Mouse (Mus musculus) ES-E14 (cell line): ENCODE results near the gene Pcolce. TPM values are rescaled to one million over a fixed set of nuclear protein-coding genes. Genes with fewer than 3 reads are reported as not detected.

Experiments used
- DNase-seq: peaks from one replicate; pipeline ENCODE4 v3.0.0-alpha.2; 2013; ENCODE audit warnings: low read depth, low spot score
- H3K27ac ChIP-seq: 2 replicates; pipeline ENCODE4 v1.5.1; 2012; ENCODE audit warnings: low read depth, mild to moderate bottlenecking, low read length, moderate library complexity, mixed read lengths; ENCODE audit not compliant: poor library complexity, insufficient read depth, severe bottlenecking
- H3K36me3 ChIP-seq: 2 replicates; pipeline ENCODE4 v1.6.1; 2012; ENCODE audit warnings: mild to moderate bottlenecking, low read length, moderate library complexity, mixed read lengths; ENCODE audit not compliant: control insufficient read depth, poor library complexity, insufficient read depth, severe bottlenecking
- H3K4me1 ChIP-seq, 2 experiments: fragments of 150-350 bp in 1 of 2; sonication (generic) in 1 of 2; 2 replicates each; pipeline ENCODE4 v1.6.1; 2012; ENCODE audit warnings: low read length in 2 of 2, mild to moderate bottlenecking in 1 of 2, mixed read lengths in 1 of 2; ENCODE audit not compliant: control insufficient read depth in 2 of 2, insufficient read depth in 2 of 2, poor library complexity in 1 of 2
- H3K4me3 ChIP-seq, 2 experiments: fragments of 150-350 bp in 1 of 2; sonication (generic) in 1 of 2; 2 replicates each; pipeline ENCODE4 v1.5.1; 2012; ENCODE audit warnings: low read length in 2 of 2, low read depth in 1 of 2, mild to moderate bottlenecking in 1 of 2, mixed read lengths in 1 of 2; ENCODE audit not compliant: insufficient read depth in 1 of 2, poor library complexity in 1 of 2, severe bottlenecking in 1 of 2
- H3K9ac ChIP-seq: 2 replicates; pipeline ENCODE4 v1.6.1; 2012; ENCODE audit warnings: low read depth, mild to moderate bottlenecking, low read length, mixed read lengths; ENCODE audit not compliant: poor library complexity, insufficient read depth, severe bottlenecking
- H3K9me3 ChIP-seq: fragments of 150-350 bp; sonication (generic); 2 replicates; pipeline ENCODE4 v1.6.1; 2012; ENCODE audit warnings: low read depth, mild to moderate bottlenecking, low read length; ENCODE audit not compliant: control insufficient read depth, insufficient read depth
- CHD2 ChIP-seq: IDR thresholded peaks from 2 replicates; pipeline ENCODE4 v1.6.1; 2014; ENCODE audit warnings: mild to moderate bottlenecking, low read depth, low read length, inconsistent platforms
- HCFC1 ChIP-seq: IDR thresholded peaks from 2 replicates; pipeline ENCODE4 v1.6.1; 2012; ENCODE audit warnings: low read length, inconsistent platforms, borderline replicate concordance; ENCODE audit not compliant: insufficient read depth
- MAFK ChIP-seq: IDR thresholded peaks from 2 replicates; pipeline ENCODE4 v1.6.1; 2014; ENCODE audit warnings: mild to moderate bottlenecking, low read depth, low read length, inconsistent platforms; ENCODE audit not compliant: insufficient read depth
- ZC3H11A ChIP-seq: IDR thresholded peaks from 2 replicates; pipeline ENCODE4 v1.6.1; 2012; ENCODE audit warnings: low read depth, mild to moderate bottlenecking, inconsistent platforms, low read length, borderline replicate concordance
- ZNF384 ChIP-seq: IDR thresholded peaks from 2 replicates; pipeline ENCODE4 v1.6.1; 2012; ENCODE audit warnings: low read depth, low read length, inconsistent platforms
- in situ Hi-C, 2 experiments: fragments of 600-800 bp; cut with MboI; formaldehyde crosslinking; loops; one replicate each; pipeline ENCODE4 v1.15.1; 2025; ENCODE audit warnings: low sequenced_read_pairs in 2 of 2, inconsistent platforms in 1 of 2; ENCODE audit not compliant: unreplicated experiment in 2 of 2
- total RNA-seq: library from RNA; depleted of rRNA; stranded (reverse); fragments of 300-350 nt; gene quantifications from 2 replicates; pipeline ENCODE4 v1.2.3, GENCODE M21; 2012

The Pcolce gene
- total RNA-seq, 1 experiment = 134 TPM

GRCm38 (mm10) chr5:137609292-137609691 is 4.3 kb downstream of the Pcolce start:
- H3K4me3 ChIP-seq = peak overlapping the region; percentile 65 to 70; a peak in 2 of 4 replicates
- H3K36me3 ChIP-seq = peaks cover 20% of the 10 kb centered on the region
- no peak for DNase-seq
- H3K27ac ChIP-seq = peak overlapping the region; percentile 10; the same call in 1 of the 2 replicates
- peaks cover 4 to 53% of the 10 kb centered on the region in 2 experiments; a peak in 3 of 4 replicates for H3K4me1 ChIP-seq
- H3K9me3 ChIP-seq = no peaks in the 10 kb centered on the region
- peak overlapping the region; percentile 78; the same call in 1 of the 2 replicates for H3K9ac ChIP-seq
- in situ Hi-C loops = no loop called here
- no peak for TF ChIP-seq CHD2
- TF ChIP-seq HCFC1 = no peak
- TF ChIP-seq ZNF384 = no peak

GRCm38 (mm10) chr5:137608654-137609190 is 4.9 kb downstream of the Pcolce start:
- TF ChIP-seq MAFK (no peak), ZC3H11A (no peak), ZNF384 (no peak), HCFC1 (no peak)
- in situ Hi-C loops = no loop called here
- peaks cover 20% of the 10 kb centered on the region for H3K36me3 ChIP-seq
- H3K9me3 ChIP-seq = no peaks in the 10 kb centered on the region
- H3K4me1 ChIP-seq = peaks cover 4 to 47% of the 10 kb centered on the region in 2 experiments; a peak in 3 of 4 replicates
- peak overlapping the region; percentile 65 to 70 for H3K4me3 ChIP-seq
- peak overlapping the region; percentile 78 for H3K9ac ChIP-seq
- DNase-seq = no peak
- H3K27ac ChIP-seq = peak overlapping the region; percentile 62

GRCm38 (mm10) chr5:137607860-137608653 is 5.5 kb downstream of the Pcolce start:
- H3K27ac ChIP-seq = peak overlapping the region; percentile 62
- TF ChIP-seq HCFC1 = no peak
- TF ChIP-seq ZNF384 = no peak
- no peak for TF ChIP-seq MAFK
- no peak for TF ChIP-seq ZC3H11A
- no peak for TF ChIP-seq CHD2
- peaks cover 4 to 41% of the 10 kb centered on the region in 2 experiments; a peak in 3 of 4 replicates for H3K4me1 ChIP-seq
- H3K9me3 ChIP-seq = no peaks in the 10 kb centered on the region
- peaks cover 20% of the 10 kb centered on the region for H3K36me3 ChIP-seq
- peak overlapping the region; percentile 65 to 70 for H3K4me3 ChIP-seq
- no peak for DNase-seq
- in situ Hi-C loops = no loop called here
- H3K9ac ChIP-seq = peak overlapping the region; percentile 78

- Histone ChIP-seq H3K9me3 (no peaks in the 10 kb centered on the region), H3K4me1 (peaks cover 0 to 12% of the 10 kb centered on the region in 2 experiments; a peak in 2 of 4 replicates), H3K9ac (peak overlapping the region; percentile 69; the same call in 1 of the 2 replicates), H3K36me3 (peaks cover 16% of the 10 kb centered on the region), H3K27ac (peak overlapping the region; percentile 33; the same call in 1 of the 2 replicates), H3K4me3 (peak overlapping the region; percentile 60 to 99)
- no peak for DNase-seq
- TF ChIP-seq ZNF384 (peak; percentile 88), CHD2 (no peak)
- in situ Hi-C loops = no loop called here
Measured at GRCm38 (mm10) chr5:137601365-137601729, 12.2 kb downstream of the Pcolce start.
